Mouse (Mus musculus): ENCODE data around the gene Col4a4. TPM values are rescaled to one million over a fixed set of nuclear protein-coding genes. Genes with fewer than 3 reads are reported as not detected.
A peak's percentile ranks its signal among the peaks of the same experiment; 100 is the strongest.

The Col4a4 gene
- total RNA-seq, 2 experiments from 2014 or later = 8.9 to 10.6 TPM

DNA sequence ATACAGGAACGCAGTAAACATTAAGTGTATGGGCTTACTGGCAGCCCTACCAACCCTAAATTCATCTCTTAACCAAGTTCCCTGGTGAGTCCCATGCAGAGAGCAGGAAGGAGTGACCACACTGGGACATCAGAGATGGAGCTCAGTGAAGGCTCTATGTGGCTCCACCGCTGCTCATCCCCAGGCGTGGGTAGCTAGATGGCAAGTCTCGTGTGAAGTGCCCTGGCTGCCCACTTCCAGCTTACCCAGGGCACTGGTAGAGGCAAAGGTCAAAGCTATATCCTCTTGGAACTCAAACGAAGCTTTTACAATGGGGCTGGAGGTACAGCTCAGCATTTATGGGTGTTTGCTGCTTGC lies 153.0 kb downstream of the Col4a4 start:
- no peak for DNase-seq
- intact Hi-C loops (cut with DNase I) = loop anchor here (5.0 to 10.0 kb wide), 4 partner anchors 116 to 916 kb away; partner anchors contain the start of genes Irs1 and Rhbdd1

DNA sequence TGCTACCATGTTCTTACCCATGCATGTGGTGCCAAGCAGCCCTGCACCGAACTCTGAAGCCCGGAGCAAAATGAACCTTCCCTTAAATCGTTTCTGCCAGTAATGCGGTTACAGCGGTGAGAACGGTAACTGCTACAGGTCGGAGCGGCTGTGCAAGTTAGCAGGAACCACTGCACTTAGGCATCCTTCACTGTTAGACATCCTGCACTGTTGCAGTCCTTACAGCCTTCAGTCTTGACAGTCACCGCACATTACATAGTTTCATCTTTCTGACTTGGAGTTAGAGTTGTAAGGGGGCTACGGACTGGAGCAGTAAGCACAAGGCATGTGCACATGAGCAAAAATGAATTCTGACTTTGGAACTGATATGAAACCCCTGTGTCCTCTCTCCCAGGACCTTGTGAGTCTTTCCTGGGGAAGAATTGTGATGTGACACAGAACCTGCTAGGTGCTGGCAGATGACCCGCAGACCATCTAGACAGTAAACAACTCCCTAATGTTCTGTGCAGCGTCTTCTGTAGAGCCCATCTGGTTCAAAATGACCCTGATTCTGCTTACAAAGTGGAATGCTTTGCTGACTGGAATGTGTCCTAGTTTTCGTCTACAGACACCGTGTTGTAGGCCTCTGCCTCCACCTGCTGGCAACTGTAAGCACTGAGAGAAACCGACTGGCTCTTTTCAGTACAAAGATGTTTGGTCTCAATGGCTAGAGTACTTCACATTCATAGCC lies 153.6 kb downstream of the Col4a4 start:
- DNase-seq = peak; percentile 81 to 82
- intact Hi-C loops (cut with DNase I) = loop anchor here (5.0 to 10.0 kb wide), 4 partner anchors 116 to 916 kb away; partner anchors contain the start of genes Irs1 and Rhbdd1

GRCm38 (mm10) chr1:82429061-82429460 lies 157.6 kb downstream of the Col4a4 start:
- DNase-seq = peak; percentile 30 to 41
- intact Hi-C loops (cut with DNase I) = no loop called here

DNA sequence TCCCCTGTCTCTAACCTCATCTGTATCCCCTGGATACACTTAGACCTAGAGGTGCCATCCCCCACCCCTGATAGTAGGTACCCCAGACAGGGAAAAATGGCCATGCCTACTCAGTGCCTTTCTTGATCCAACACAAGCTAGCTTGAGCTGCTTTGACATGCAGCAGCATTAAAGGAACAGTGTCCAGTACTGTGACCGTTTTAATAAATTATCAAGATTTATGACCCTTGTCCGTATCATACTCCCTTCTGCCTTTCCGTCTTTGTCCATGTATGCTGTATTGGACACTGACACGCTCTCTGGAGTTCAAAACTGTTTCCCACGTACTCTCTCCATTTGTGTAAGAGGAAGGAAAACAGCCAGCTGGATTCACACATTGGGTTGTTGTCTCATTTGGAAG lies 158.9 kb downstream of the Col4a4 start:
- intact Hi-C loops (cut with DNase I) = no loop called here
- no peak for DNase-seq

GRCm38 (mm10) chr1:82415641-82416040 lies 171.0 kb downstream of the Col4a4 start:
- intact Hi-C loops (cut with DNase I) = no loop called here
- no peak for DNase-seq

- DNase-seq = no peak
- intact Hi-C loops (cut with DNase I) = no loop called here
Measured at GRCm38 (mm10) chr1:82414434-82415045, 172.1 kb downstream of the Col4a4 start.

DNA sequence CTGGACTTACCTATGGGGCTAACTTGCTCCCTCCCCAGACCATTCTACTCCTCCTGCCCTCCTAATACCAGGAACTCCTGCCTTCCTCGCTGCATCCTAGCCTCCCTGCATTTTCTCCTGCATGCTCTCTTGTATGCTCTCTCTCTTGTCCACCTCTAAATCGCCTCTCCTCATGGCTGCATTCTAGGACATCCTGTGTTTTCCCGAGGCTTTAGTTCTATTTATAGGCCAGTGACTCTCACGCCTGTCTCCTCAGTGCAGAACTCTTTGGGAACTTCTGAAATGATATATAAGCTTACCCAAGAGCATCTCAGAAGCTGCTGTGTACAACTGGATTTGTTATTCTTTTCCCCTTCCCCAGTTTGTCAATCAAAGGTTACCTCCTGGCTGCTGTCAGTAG lies 174.6 kb downstream of the Col4a4 start:
- DNase-seq = peak; percentile 30 to 35

DNA sequence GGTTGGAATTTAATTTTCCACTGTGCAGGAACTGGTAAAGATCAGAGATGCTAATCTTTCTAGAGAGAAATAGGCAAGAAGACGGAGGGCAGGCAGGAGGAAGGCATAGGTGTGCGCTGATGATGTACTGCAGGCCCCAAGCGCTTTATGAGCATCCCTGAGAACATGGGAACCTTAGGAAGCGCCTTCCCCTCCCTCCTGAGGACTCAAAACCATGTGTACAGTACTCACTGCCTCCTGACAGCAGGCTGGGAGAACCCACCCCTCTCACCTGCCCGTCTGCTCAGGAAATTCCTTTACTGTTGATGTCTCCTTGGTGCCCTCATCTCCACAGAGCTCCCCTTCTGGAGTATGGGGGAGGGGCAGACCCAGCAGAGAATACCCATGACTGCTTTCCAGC lies 175.1 kb downstream of the Col4a4 start:
- no peak for DNase-seq
- intact Hi-C loops (cut with DNase I) = no loop called here

More for the DNA sequence above, 174.6 kb downstream of the Col4a4 start:
- intact Hi-C loops (cut with DNase I) = no loop called here

DNA sequence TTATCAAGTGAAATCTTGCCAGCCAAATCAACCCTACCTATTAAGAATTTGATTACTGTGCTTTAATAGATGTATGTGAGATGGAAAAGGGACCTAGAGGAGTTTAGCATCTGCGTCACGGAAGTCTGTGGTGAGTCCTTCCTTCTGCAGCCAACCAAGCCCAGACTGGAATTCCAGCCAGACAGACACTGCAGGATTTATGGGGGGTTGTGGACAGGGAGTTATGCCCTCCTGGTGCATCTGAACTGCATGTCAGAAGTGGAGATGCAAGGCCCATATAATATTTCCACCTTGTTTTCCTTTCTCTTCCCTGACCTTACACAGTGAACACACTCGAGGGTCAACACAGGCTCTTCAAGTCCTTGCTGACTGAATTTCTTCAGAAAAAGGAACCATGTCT lies 176.1 kb downstream of the Col4a4 start:
- no peak for DNase-seq
- intact Hi-C loops (cut with DNase I) = no loop called here

DNA sequence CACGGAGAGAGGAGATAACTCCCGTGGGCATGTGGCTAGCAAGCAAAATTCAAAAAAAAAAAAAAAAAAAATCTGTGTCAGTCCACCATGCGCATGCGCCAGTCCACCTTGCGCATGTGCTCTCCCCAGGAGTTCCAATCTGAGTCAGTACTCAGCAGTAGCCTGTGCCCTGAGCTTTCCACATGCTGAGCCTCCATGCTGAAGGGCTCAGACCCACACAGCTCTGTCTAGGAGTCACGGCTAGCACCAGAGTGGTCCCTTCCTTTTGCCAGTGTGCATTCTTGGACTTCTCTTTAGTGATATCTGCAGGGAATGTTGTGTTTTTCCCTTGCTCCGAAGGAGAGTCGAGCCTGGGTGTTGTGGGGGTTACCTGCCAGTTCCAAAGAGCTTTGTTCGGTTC lies 177.4 kb downstream of the Col4a4 start:
- intact Hi-C loops (cut with DNase I) = no loop called here
- DNase-seq = no peak

DNA sequence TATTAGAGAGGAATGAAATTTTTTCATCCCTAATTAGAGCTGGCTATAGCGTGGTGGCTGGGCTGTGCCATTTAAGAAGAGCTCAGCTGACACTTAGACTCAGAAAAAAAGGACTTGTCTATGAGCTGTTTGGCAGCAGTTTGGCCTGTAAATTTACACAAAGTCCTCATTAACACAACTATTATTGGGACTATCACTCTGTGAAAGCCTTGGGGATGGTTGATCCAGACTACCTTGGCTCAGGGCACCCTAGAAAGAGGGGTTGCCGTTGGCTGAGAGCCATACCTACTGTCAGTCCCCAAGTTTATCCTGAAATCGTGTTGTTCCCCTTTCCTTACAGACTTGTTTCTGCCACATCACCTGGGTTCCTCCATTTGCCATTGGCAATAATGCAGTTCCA lies 178.9 kb downstream of the Col4a4 start:
- DNase-seq = no peak
- intact Hi-C loops (cut with DNase I) = no loop called here

Other genes with a start within 250 kb of the Col4a4 start
- gene Col4a3, start 72 bp upstream of the Col4a4 start, total RNA-seq (2021) = 1 to 10 TPM; 3.5 to 3.6 TPM
- 100 to 1,000 TPM; 203 to 210 TPM for gene Mff, start 138.0 kb upstream of the Col4a4 start, total RNA-seq (2021)
- gene Tm4sf20, start 181.6 kb upstream of the Col4a4 start, total RNA-seq (2021) = not detected
- not detected for gene Gm47791, start 184.4 kb upstream of the Col4a4 start, total RNA-seq (2021)

Measured in heart, postnatal 10 days (tissue).